Mouse (Mus musculus) liver, embryonic 15.5 days (tissue): ENCODE measurements around the gene Hc. TPM values are rescaled to one million over a fixed set of nuclear protein-coding genes. Genes with fewer than 3 reads are reported as not detected.

Experiments used
- ATAC-seq: fragments of 200-750 bp; cut with Nextera tagmentation; 2 replicates; pipeline ENCODE4 v1.8.0; 2017; ENCODE audit warnings: moderate number of reproducible peaks, mild to moderate bottlenecking, moderate library complexity; ENCODE audit not compliant: insufficient read depth
- H3K27ac ChIP-seq: fragments of 300-500 bp; sonication (generic); replicated peaks from 2 replicates; pipeline ENCODE4 v1.5.1; 2015; ENCODE audit warnings: mild to moderate bottlenecking, inconsistent platforms
- H3K27me3 ChIP-seq: fragments of 300-500 bp; sonication (generic); 2 replicates; pipeline ENCODE4 v1.6.1; 2015; ENCODE audit warnings: mild to moderate bottlenecking, inconsistent platforms
- H3K36me3 ChIP-seq: fragments of 300-500 bp; sonication (generic); replicated peaks from 2 replicates; pipeline ENCODE4 v1.6.1; 2015; ENCODE audit warnings: moderate library complexity, mild to moderate bottlenecking, inconsistent platforms
- H3K4me1 ChIP-seq: fragments of 300-500 bp; sonication (generic); replicated peaks from 2 replicates; pipeline ENCODE4 v1.6.1; 2015; ENCODE audit warnings: inconsistent platforms
- H3K4me2 ChIP-seq: fragments of 300-500 bp; sonication (generic); 2 replicates; pipeline ENCODE4 v1.6.1; 2015; ENCODE audit warnings: moderate library complexity, mild to moderate bottlenecking, inconsistent platforms
- H3K4me3 ChIP-seq: fragments of 300-500 bp; sonication (generic); replicated peaks from 2 replicates; pipeline ENCODE4 v1.5.1; 2015; ENCODE audit warnings: mild to moderate bottlenecking, inconsistent platforms
- H3K9ac ChIP-seq: fragments of 300-500 bp; sonication (generic); 2 replicates; pipeline ENCODE4 v1.6.1; 2015; ENCODE audit warnings: moderate library complexity, mild to moderate bottlenecking, inconsistent platforms
- H3K9me3 ChIP-seq: fragments of 300-500 bp; sonication (generic); replicated peaks from 2 replicates; pipeline ENCODE4 v1.6.1; 2016; ENCODE audit warnings: inconsistent platforms
- WGBS: fragments of 180-500 bp; shearing (Covaris S2); methylation state at CpG from one replicate; pipeline ENCODE4 v1.1.7; 2015; ENCODE audit warnings: mixed read lengths; ENCODE audit not compliant: insufficient replicate concordance; 5-methylcytosine and 5-hydroxymethylcytosine counted together
- polyA plus RNA-seq: library from polyadenylated mRNA; unstranded; fragments of >200 nt; fragmentation: Nextera tagmentation; extraction: Ambion mirVana; gene quantifications from 2 replicates; pipeline ENCODE4 v1.2.1, GENCODE M21; 2015

Hc gene
- polyA plus RNA-seq, 1 experiment from 2014 or later: 43.9 TPM

DNA sequence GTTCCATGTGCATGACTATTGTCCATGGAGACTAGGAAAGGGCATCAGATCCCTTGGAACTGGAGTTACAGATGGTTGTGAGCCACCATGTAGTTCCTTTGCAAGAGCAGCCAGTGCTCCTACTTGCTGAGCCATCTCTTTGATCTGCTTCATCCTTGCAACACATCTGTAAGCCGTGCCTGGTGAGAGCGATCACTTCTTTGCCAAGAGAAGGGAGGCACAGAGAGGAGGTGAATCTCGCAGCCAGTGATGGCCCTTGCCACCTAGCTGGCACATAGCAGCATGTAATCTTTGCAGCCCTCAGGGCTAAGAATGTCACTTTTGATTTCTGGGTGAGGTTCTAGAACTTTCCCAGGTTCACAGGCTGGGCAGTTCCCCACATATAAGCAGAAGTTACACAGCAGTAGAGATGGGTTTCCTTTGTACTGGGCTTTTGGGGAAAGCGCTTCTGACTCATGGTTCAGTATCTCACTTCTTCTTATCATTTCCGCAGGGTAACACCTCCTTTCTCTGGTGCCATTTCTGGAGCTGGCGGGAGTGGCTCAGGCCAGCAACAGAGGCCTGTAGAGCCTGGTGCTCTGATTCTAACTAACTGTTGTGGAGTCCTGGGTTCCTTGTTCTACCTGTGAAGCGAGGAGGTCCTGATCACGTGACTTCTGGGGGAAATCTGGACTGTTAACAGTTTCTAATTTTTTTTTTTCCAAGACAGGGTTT lies 84.1 kb downstream of the Hc start:
- Histone ChIP-seq H3K4me3 (no peak overlapping the region), H3K36me3 (no peaks in the 10 kb centered on the region), H3K4me2 (no peak overlapping the region), H3K4me1 (peaks cover 28% of the 10 kb centered on the region), H3K27me3 (no peaks in the 10 kb centered on the region; the same call in 1 of the 2 replicates), H3K9ac (no peak overlapping the region), H3K27ac (peak overlapping the region; percentile 39), H3K9me3 (no peaks in the 10 kb centered on the region)
- WGBS: 27% methylated on average over 8 of the region's 8 CpGs
- ATAC-seq: no peak

DNA sequence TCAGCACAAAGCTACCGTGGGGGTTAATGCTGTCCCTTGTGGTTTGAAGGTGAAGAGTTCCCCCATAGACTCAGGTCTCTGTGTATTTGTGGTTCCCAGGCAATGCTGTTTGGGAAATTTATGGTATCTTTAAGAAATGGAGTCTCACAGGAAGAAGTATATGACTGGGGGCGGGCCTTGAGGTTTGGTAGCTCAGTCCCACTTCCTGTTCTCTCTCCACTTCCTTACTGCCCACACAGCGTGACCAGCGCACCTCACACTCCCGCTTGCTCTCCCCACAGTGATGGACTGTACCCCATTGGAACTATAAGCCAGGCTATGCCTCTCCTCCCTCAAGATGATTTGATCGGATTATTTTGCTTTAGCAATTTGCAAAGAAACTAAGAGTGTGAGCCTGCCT lies 84.8 kb downstream of the Hc start:
- ATAC-seq: no peak
- peak overlapping the region; percentile 41; the same call in 1 of the 2 replicates for H3K27ac ChIP-seq

DNA sequence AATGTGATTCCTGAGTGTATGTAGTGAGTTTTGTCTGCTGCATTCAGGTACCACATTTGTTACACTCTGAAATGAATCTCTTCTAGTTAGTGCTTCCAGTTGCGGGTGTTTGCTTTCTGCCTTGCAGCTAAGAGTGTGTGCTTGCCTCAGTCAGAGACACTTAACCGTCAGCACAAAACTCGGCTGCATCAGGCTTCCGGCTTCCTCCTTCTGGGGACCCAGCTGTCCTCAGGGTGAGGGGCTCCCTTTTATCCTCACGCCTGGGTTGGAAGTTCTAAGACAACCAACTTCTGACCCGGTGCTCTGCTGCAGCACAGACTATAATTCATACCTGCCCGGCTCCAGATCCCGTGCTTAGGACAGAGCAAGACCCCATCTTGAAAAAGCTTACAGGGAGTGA lies 88.2 kb downstream of the Hc start:
- Histone ChIP-seq H3K27me3 (no peaks in the 10 kb centered on the region; the same call in 1 of the 2 replicates), H3K4me3 (no peak overlapping the region), H3K9ac (no peak overlapping the region), H3K27ac (no peak overlapping the region), H3K36me3 (no peaks in the 10 kb centered on the region), H3K9me3 (no peaks in the 10 kb centered on the region), H3K4me1 (peaks cover 12% of the 10 kb centered on the region), H3K4me2 (no peak overlapping the region)
- no peak for ATAC-seq
- 60% methylated on average over 8 of the region's 8 CpGs for WGBS

More for the DNA sequence above, 84.8 kb downstream of the Hc start:
- H3K4me1 ChIP-seq: peaks cover 28% of the 10 kb centered on the region
- no peak overlapping the region for H3K9ac ChIP-seq
- no peaks in the 10 kb centered on the region for H3K9me3 ChIP-seq
- H3K36me3 ChIP-seq: no peaks in the 10 kb centered on the region
- no peak overlapping the region for H3K4me2 ChIP-seq
- no peak overlapping the region for H3K4me3 ChIP-seq
- 32% methylated on average over 6 of the region's 6 CpGs for WGBS
- H3K27me3 ChIP-seq: no peaks in the 10 kb centered on the region

DNA sequence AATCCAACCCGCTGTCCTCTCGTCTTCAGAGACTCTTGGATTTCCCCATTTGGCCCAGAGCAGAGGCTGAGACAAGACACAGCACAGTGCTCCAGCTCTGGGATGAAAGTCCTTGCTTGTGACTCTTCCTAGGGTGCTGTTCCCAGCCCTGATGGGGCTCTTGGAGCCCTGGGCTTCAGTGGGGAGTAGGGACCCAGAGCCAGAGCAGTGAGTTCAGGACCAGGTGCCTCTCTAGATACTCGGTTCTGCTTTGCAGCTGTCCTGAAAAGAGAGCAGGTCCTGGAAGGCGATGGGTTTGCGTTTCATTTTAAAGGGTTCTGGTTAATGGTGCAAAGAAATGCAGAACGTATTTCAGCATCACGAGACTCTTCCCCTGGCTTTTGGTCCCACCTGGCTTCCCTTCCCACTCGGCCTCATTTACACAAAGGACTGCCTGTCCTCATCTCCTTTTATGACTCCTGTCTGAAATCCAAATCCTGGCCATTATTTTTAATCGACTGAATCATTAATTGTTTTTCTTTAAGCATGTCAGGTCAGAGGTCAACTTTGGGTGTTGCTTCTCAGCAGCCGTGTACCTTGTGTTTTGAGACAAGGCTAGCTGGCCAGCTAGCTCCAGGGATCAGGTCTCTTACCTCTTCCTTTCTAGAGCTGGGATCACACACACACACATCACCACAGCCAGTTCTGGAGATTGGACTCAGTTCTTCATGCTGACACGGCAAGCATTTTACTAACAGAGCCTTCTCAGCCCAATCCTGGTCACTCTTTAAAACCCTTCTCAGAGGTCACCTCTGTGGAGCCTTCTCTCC lies 90.0 kb downstream of the Hc start:
- no peaks in the 10 kb centered on the region for H3K4me1 ChIP-seq
- WGBS: 64% methylated on average over 11 of the region's 11 CpGs
- H3K4me3 ChIP-seq: no peak overlapping the region
- no peak overlapping the region for H3K27ac ChIP-seq
- no peak for ATAC-seq
- no peaks in the 10 kb centered on the region; the same call in 1 of the 2 replicates for H3K27me3 ChIP-seq
- H3K36me3 ChIP-seq: no peaks in the 10 kb centered on the region
- no peak overlapping the region for H3K4me2 ChIP-seq
- no peak overlapping the region for H3K9ac ChIP-seq
- H3K9me3 ChIP-seq: no peaks in the 10 kb centered on the region

DNA sequence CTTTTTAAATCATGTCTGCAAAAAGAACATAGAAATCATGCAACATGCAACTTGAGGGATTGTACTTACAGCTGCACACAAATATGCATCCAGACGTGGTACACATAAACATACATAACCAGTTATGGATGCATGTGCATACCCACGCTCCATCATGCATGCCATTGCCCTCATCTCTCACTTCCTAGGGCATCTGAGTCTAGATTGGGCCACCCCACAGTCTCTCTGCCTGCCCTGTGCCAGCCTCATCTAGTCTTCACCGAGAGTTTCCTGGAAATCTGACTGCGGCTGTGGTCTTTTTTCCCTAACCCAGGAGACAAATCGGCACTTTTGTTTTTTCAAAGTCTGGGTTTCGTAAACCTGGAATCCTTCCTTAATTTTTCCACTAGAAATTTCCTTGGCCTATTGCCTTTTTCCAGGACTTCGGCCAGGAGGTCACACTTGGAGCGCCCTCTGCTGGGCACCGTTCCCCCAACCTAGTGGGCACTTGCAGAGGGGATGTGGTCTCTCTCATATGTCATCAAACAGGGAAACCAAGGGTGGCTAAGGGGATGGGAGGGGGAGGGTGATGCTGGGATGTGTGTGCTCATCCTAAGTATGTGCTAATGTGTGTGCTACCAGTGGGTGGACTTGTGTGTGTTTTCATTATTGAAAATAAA lies 91.0 kb downstream of the Hc start:
- H3K4me3 ChIP-seq: no peak overlapping the region
- no peak overlapping the region for H3K9ac ChIP-seq
- H3K4me2 ChIP-seq: no peak overlapping the region
- 27% methylated on average over 9 of the region's 9 CpGs for WGBS
- no peaks in the 10 kb centered on the region for H3K36me3 ChIP-seq
- no peak for ATAC-seq
- H3K4me1 ChIP-seq: peaks cover 9% of the 10 kb centered on the region; the same call in 1 of the 2 replicates
- no peaks in the 10 kb centered on the region; the same call in 1 of the 2 replicates for H3K27me3 ChIP-seq
- no peaks in the 10 kb centered on the region for H3K9me3 ChIP-seq
- no peak overlapping the region for H3K27ac ChIP-seq

DNA sequence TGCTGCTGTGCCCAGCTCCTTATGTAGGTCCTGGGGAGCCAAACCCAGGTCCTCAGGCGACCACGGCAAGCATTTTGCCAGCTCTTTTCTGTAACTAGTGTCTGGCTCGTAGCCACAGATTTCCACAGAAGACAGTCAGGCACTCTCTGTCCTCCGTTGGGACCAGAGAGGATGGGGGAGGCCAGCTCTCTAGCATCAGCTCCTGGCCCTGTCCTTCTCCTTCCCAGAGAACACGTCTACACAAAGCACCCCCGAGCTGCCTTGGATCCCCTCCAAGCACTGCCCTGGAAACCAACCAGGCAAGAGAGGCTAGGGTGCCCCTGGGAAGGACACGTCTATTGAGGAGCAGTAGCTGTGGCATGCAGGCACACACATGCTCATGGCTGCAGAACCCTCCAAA lies 92.1 kb downstream of the Hc start:
- no peak overlapping the region for H3K27ac ChIP-seq
- ATAC-seq: no peak
- WGBS: 64% methylated on average over 7 of the region's 7 CpGs
- H3K9me3 ChIP-seq: no peaks in the 10 kb centered on the region
- H3K4me1 ChIP-seq: peaks cover 11% of the 10 kb centered on the region; the same call in 1 of the 2 replicates
- no peak overlapping the region for H3K4me2 ChIP-seq
- no peaks in the 10 kb centered on the region; the same call in 1 of the 2 replicates for H3K27me3 ChIP-seq
- no peaks in the 10 kb centered on the region for H3K36me3 ChIP-seq
- H3K9ac ChIP-seq: no peak overlapping the region
- H3K4me3 ChIP-seq: no peak overlapping the region

DNA sequence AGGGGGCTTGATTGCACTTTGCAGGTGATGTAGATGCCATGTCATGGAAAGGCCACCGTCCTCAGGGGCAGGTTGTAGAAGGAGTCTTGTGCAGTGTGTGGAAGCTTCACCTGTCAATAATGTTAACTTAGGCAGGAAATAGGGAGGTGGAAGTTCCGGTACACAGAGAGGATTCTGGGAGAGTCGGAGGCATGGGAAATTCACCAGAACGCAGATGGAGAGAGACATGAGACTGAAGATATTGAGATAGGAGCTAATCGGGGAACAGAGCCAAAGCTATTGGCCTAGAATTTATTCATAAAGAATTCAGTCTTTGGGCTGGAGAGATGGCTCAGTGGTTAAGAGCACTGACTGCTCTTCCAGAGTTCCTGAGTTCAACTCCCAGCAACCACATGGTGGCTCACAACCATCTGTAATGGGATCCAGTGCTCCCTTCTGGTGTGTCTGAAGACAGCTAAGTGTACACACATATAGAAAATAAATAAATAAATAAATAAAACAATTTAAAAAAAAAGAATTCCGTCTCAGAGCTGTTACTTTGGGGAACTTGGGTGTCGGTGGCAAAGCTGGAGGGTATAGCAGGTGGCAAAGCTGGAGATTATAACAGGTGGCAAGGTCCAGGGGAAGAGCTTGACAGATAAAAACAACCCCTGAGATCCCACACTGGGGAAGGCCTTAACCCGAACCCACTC lies 94.8 kb downstream of the Hc start:
- H3K27me3 ChIP-seq: peaks cover 9% of the 10 kb centered on the region
- H3K4me1 ChIP-seq: peaks cover 14% of the 10 kb centered on the region; the same call in 1 of the 2 replicates
- H3K9me3 ChIP-seq: no peaks in the 10 kb centered on the region
- ATAC-seq: no peak
- no peak overlapping the region for H3K4me2 ChIP-seq
- no peak overlapping the region for H3K4me3 ChIP-seq
- 72% methylated on average over 8 of the region's 8 CpGs for WGBS
- no peak overlapping the region for H3K27ac ChIP-seq
- no peaks in the 10 kb centered on the region for H3K36me3 ChIP-seq
- no peak overlapping the region for H3K9ac ChIP-seq

DNA sequence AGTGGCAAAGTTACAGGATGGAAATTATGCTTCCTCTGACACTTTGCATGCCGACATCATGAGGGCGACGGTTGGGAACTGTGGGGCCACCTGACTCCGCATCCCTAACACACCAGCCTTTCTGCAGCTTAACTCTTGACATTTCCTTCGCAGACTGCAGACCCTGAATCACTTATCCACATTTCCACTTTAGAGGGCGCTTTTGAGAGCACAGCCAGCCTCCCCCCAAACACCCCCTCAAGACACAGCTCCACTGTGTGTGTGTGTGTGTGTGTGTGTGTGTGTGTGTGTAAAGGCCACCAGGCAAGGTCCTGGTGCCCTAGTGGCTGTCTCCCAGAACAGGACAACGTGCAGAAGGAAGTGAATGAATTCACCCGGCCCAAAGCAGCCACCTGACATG lies 95.4 kb downstream of the Hc start:
- H3K4me3 ChIP-seq: no peak overlapping the region
- H3K9me3 ChIP-seq: no peaks in the 10 kb centered on the region
- H3K36me3 ChIP-seq: no peaks in the 10 kb centered on the region
- peaks cover 15% of the 10 kb centered on the region for H3K27me3 ChIP-seq
- no peak overlapping the region for H3K27ac ChIP-seq
- H3K9ac ChIP-seq: no peak overlapping the region
- no peak for ATAC-seq
- WGBS: 67% methylated on average over 8 of the region's 8 CpGs
- H3K4me2 ChIP-seq: no peak overlapping the region
- H3K4me1 ChIP-seq: peaks cover 18% of the 10 kb centered on the region; the same call in 1 of the 2 replicates

DNA sequence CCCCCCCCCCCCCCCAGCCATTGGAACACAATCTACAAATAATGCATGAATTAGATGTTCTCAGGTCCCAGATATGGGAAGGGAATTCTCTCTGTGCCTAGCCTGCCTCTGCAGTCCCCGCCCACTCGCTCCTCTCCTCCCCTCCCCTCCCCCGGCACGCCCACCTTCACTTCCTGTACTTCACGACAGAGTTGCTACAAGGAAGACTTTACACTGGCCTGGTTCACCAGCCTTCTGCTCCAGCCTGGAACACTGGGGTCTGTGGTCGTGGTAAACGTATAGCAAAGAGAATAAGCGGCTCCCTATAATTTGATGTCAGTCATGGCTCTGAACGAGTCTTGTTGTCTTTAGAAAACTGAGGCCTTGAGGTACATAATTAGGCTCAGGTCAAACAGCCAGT lies 95.9 kb downstream of the Hc start:
- no peak overlapping the region for H3K9ac ChIP-seq
- H3K4me2 ChIP-seq: peak overlapping the region; percentile 29
- WGBS: 14% methylated on average over 9 of the region's 9 CpGs
- H3K27ac ChIP-seq: no peak overlapping the region
- no peak overlapping the region for H3K4me3 ChIP-seq
- H3K4me1 ChIP-seq: peaks cover 18% of the 10 kb centered on the region; the same call in 1 of the 2 replicates
- no peak for ATAC-seq
- no peaks in the 10 kb centered on the region for H3K9me3 ChIP-seq
- H3K36me3 ChIP-seq: no peaks in the 10 kb centered on the region
- H3K27me3 ChIP-seq: peaks cover 19% of the 10 kb centered on the region

DNA sequence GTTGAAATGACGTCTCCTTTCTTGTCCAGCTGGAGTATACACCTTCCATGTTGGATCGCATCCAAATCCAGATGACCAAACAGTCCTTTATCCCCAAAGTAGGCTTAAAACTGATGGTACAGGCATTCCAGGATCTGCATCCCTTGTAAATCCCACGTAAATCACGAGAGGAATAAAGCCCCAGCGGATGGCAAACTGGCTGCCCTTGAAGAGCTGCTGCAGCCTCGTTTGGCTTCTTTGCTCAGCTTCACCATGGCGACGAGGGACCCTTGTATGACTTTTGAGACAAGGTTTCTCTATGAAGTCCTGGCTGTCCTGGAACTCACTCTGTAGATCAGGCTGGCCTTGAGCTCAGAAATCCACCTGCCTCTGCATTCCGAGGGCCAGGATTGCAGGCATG lies 96.6 kb downstream of the Hc start:
- 73% methylated on average over 9 of the region's 9 CpGs for WGBS
- Histone ChIP-seq H3K27me3 (peaks cover 19% of the 10 kb centered on the region), H3K4me1 (peaks cover 18% of the 10 kb centered on the region; the same call in 1 of the 2 replicates), H3K4me3 (no peak overlapping the region), H3K27ac (no peak overlapping the region), H3K9me3 (no peaks in the 10 kb centered on the region), H3K4me2 (no peak overlapping the region), H3K9ac (no peak overlapping the region), H3K36me3 (no peaks in the 10 kb centered on the region)
- no peak for ATAC-seq
